Mouse (Mus musculus): Measurements from ENCODE around the gene Cldn10. TPM values are rescaled to one million over a fixed set of nuclear protein-coding genes. Genes with fewer than 3 reads are reported as not detected.

Cldn10 gene
- polyA plus RNA-seq, 1 experiment, result 1.4 TPM

- Histone ChIP-seq H3K27ac (ENCODE audit: insufficient read depth, low read length) (no peak overlapping the region), H3K27me3 (ENCODE audit: control insufficient read depth, insufficient read depth, low read length) (no peaks in the 10 kb centered on the region), H3K4me1 (ENCODE audit: control insufficient read depth, insufficient read depth, insufficient read length) (no peaks in the 10 kb centered on the region; the same call in 1 of the 2 replicates), H3K36me3 (ENCODE audit: control insufficient read depth, insufficient read depth, low read length) (no peaks in the 10 kb centered on the region), H3K4me3 (ENCODE audit: extremely low read depth, insufficient read depth, insufficient read length) (no peak overlapping the region)
- no peak for DNase-seq (ENCODE audit: low read depth in 1 of 2, low spot score in 2 of 2)
- TF ChIP-seq POLR2A (IDR thresholded peaks at IDR 0.05; ENCODE audit: low read depth, low read length) (no peak), CTCF (IDR thresholded peaks at IDR 0.05; ENCODE audit: extremely low read depth, insufficient read depth, insufficient read length, insufficient replicate concordance) (no peak)
- 79% methylated on average over 10 of the region's 10 CpGs for WGBS
These were observed 78.5 kb downstream of the Cldn10 start for GRCm38 (mm10) chr14:118866014-118866811.

DNA sequence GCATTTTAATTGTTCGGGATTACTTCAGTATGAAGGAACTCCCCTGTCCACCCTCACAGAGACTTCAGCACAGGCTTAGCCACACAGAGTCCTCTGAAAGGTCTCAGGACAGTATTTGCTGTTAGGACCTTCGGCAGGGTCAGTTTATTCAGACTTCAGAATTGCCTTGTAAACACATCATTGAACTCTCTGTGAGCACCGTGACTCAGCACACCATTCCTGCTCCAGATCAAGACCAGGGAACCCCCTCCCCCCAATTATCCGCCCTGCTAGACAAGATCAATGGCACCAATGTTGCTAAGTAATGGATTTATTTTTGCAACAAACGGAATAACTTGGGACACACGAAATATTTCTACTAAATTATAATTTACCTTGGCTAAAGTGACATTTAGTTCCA lies 79.7 kb downstream of the Cldn10 start:
- TF ChIP-seq CTCF (IDR thresholded peaks at IDR 0.05; ENCODE audit: extremely low read depth, insufficient read depth, insufficient read length, insufficient replicate concordance) (no peak), POLR2A (IDR thresholded peaks at IDR 0.05; ENCODE audit: low read depth, low read length) (no peak)
- H3K4me3 ChIP-seq (ENCODE audit: extremely low read depth, insufficient read depth, insufficient read length), result no peak overlapping the region
- no peaks in the 10 kb centered on the region for H3K27me3 ChIP-seq (ENCODE audit: control insufficient read depth, insufficient read depth, low read length)
- no peaks in the 10 kb centered on the region; the same call in 1 of the 2 replicates for H3K4me1 ChIP-seq (ENCODE audit: control insufficient read depth, insufficient read depth, insufficient read length)
- no peak for DNase-seq (ENCODE audit: low read depth in 1 of 2, low spot score in 2 of 2)
- H3K36me3 ChIP-seq (ENCODE audit: control insufficient read depth, insufficient read depth, low read length), result no peaks in the 10 kb centered on the region
- 86% methylated on average over 6 of the region's 6 CpGs for WGBS
- H3K27ac ChIP-seq (ENCODE audit: insufficient read depth, low read length), result no peak overlapping the region

GRCm38 (mm10) chr14:118868102-118868724 lies 80.5 kb downstream of the Cldn10 start:
- WGBS, result 91% methylated on average over 13 of the region's 13 CpGs
- Histone ChIP-seq H3K4me3 (ENCODE audit: extremely low read depth, insufficient read depth, insufficient read length) (no peak overlapping the region), H3K27ac (ENCODE audit: insufficient read depth, low read length) (no peak overlapping the region), H3K27me3 (ENCODE audit: control insufficient read depth, insufficient read depth, low read length) (no peaks in the 10 kb centered on the region), H3K4me1 (ENCODE audit: control insufficient read depth, insufficient read depth, insufficient read length) (no peaks in the 10 kb centered on the region; the same call in 1 of the 2 replicates), H3K36me3 (ENCODE audit: control insufficient read depth, insufficient read depth, low read length) (no peaks in the 10 kb centered on the region)
- TF ChIP-seq POLR2A (IDR thresholded peaks at IDR 0.05; ENCODE audit: low read depth, low read length), result no peak
- no peak for DNase-seq (ENCODE audit: low read depth in 1 of 2, low spot score in 2 of 2)

DNA sequence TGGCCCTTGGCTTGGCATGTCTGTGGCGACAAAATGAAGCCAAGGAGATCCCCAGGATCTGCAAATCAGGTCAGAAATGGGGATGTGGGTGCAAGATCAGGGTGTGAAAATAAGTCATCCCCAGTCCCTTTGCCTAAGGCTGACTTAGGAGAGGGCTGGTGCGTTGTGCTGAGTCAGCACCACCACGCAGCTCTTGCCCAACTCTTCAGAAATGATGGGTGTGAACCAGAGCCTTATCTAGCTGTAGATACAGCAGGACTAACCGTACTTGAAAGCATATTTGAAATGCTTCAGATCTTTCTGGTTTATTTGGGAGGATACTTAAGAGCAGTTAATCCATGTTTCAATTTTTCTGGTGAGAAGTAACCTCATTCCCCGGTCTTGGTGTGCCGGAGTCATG lies 82.0 kb downstream of the Cldn10 start:
- Histone ChIP-seq H3K27me3 (ENCODE audit: control insufficient read depth, insufficient read depth, low read length) (no peaks in the 10 kb centered on the region), H3K36me3 (ENCODE audit: control insufficient read depth, insufficient read depth, low read length) (no peaks in the 10 kb centered on the region), H3K27ac (ENCODE audit: insufficient read depth, low read length) (no peak overlapping the region), H3K4me1 (ENCODE audit: control insufficient read depth, insufficient read depth, insufficient read length) (no peaks in the 10 kb centered on the region), H3K4me3 (ENCODE audit: extremely low read depth, insufficient read depth, insufficient read length) (no peak overlapping the region)
- WGBS, result 77% methylated on average over 6 of the region's 6 CpGs
- no peak for TF ChIP-seq CTCF (IDR thresholded peaks at IDR 0.05; ENCODE audit: extremely low read depth, insufficient read depth, insufficient read length, insufficient replicate concordance)
- no peak for TF ChIP-seq POLR2A (IDR thresholded peaks at IDR 0.05; ENCODE audit: low read depth, low read length)
- DNase-seq (ENCODE audit: low read depth in 1 of 2, low spot score in 2 of 2), result no peak

- Histone ChIP-seq H3K27ac (ENCODE audit: insufficient read depth, low read length) (no peak overlapping the region), H3K4me1 (ENCODE audit: control insufficient read depth, insufficient read depth, insufficient read length) (no peaks in the 10 kb centered on the region), H3K4me3 (ENCODE audit: extremely low read depth, insufficient read depth, insufficient read length) (no peak overlapping the region), H3K36me3 (ENCODE audit: control insufficient read depth, insufficient read depth, low read length) (no peaks in the 10 kb centered on the region), H3K27me3 (ENCODE audit: control insufficient read depth, insufficient read depth, low read length) (no peaks in the 10 kb centered on the region)
- TF ChIP-seq POLR2A (IDR thresholded peaks at IDR 0.05; ENCODE audit: low read depth, low read length) (no peak), CTCF (IDR thresholded peaks at IDR 0.05; ENCODE audit: extremely low read depth, insufficient read depth, insufficient read length, insufficient replicate concordance) (no peak)
- 76% methylated on average over 4 of the region's 4 CpGs for WGBS
- no peak for DNase-seq (ENCODE audit: low read depth in 1 of 2, low spot score in 2 of 2)
These were observed 86.4 kb downstream of the Cldn10 start for GRCm38 (mm10) chr14:118874126-118874525.

GRCm38 (mm10) chr14:118874786-118875415 lies 87.2 kb downstream of the Cldn10 start:
- peaks cover 2% of the 10 kb centered on the region; the same call in 1 of the 2 replicates for H3K4me1 ChIP-seq (ENCODE audit: control insufficient read depth, insufficient read depth, insufficient read length)
- DNase-seq (ENCODE audit: low read depth in 1 of 2, low spot score in 2 of 2), result no peak
- no peak overlapping the region for H3K27ac ChIP-seq (ENCODE audit: insufficient read depth, low read length)
- H3K4me3 ChIP-seq (ENCODE audit: extremely low read depth, insufficient read depth, insufficient read length), result no peak overlapping the region
- 75% methylated on average over 10 of the region's 10 CpGs for WGBS
- no peak for TF ChIP-seq CTCF (IDR thresholded peaks at IDR 0.05; ENCODE audit: extremely low read depth, insufficient read depth, insufficient read length, insufficient replicate concordance)
- no peaks in the 10 kb centered on the region for H3K36me3 ChIP-seq (ENCODE audit: control insufficient read depth, insufficient read depth, low read length)
- H3K27me3 ChIP-seq (ENCODE audit: control insufficient read depth, insufficient read depth, low read length), result no peaks in the 10 kb centered on the region

Data from spleen, adult 2 months (tissue).